Mouse (Mus musculus) right cerebral cortex, postnatal 36 days (tissue): ENCODE measurements at regions not wholly inside any gene's neighbourhood (a gene's known extent, or its start where the extent isn't known, plus 50 kb on each side); places are given as distances from the start of the nearest gene placed in this dataset.

Experiments
- DNase-seq, 2 experiments: peaks; one replicate each; pipeline ENCODE4 v3.0.0; 2022; ENCODE audit warnings: low spot score in 2 of 2, mixed read lengths in 1 of 2

GRCm38 (mm10) chr4:81005507-81006328 lies 95.3 kb downstream of the Lurap1l start:
- no peak for DNase-seq

DNA sequence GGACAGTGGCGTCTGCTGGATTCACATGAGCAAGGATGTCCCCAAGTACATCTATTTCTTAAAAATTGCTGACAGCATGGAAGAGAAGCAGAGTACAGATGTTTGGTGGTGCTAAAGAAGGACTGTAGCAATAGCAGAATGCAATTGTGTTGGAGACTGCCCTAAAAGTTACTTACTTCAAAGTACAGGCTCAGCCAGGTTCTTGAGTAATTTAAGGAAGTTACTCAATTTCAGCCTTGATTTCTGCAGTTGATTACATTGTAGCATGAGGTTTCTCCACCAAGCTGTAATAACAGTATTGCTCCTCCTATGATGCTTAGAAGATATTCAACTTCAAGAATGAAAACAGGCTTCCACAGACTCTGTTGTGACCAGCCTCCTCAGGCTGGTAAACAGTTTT lies 96.1 kb downstream of the Lurap1l start:
- no peak for DNase-seq

DNA sequence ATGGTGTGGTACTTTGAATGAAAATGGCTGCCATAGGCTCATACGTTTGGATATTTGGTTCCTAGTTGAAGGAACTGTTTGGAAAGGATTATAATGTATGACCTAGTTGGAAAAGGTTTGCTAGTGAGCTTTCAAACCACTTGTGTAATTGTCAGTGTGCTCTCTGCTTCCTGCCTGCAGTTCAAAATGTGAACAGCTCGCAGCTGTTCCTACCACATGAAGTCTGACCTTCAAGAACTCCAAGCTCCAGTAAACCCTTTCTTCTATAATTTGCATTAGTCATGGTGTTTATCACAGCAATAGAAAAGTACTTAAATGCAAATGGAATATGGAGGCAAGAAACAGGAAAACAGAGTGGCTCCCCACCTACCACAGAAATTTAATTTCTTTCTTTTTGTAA lies 111.4 kb downstream of the Lurap1l start:
- no peak for DNase-seq

DNA sequence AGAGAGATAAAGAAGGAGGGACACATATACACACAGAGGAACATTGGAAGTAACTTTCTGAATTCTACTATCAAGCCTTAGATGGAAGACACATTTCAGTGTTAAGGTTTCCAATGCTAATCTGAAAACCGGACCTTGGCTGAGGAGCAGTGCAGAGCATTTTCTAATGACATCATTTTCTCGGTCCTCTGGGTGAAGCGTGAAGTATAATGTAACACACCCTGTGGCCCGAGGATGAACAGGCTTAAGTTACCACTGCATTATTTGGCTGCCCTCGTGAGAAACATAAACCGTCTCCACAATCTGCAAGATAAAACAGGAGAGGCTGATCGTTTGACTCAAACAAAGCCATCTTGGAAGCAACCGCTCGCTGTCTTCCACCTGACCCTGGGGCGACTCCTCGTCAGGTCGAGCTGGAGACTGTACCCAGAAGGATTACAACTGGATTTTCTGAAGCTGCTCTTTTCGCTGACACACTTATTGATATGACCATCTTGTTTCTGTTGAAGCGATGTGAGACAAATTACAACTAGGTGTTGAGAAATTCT lies 113.1 kb downstream of the Lurap1l start:
- DNase-seq: no peak

DNA sequence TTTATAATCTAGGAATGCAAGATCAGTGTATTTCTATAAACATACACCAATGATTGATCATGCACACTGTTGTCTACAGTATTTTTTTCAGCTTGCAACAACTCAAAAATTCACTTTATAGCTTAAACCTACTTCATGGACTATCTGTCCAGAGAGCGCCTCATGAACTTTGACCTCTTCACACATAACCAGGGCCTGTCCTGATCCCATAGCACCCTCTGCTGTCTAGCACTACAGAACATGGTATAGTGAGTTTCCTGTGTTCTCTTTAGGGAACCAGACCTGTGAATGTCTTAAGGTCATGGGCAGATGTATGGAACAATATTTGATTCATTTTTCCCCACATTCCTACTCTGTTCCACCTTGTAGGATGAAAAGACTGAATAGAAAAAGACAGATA lies 117.1 kb downstream of the Lurap1l start:
- DNase-seq: no peak

- DNase-seq: no peak
These were observed 120.2 kb downstream of the Lurap1l start for GRCm38 (mm10) chr4:81030671-81031070.

DNA sequence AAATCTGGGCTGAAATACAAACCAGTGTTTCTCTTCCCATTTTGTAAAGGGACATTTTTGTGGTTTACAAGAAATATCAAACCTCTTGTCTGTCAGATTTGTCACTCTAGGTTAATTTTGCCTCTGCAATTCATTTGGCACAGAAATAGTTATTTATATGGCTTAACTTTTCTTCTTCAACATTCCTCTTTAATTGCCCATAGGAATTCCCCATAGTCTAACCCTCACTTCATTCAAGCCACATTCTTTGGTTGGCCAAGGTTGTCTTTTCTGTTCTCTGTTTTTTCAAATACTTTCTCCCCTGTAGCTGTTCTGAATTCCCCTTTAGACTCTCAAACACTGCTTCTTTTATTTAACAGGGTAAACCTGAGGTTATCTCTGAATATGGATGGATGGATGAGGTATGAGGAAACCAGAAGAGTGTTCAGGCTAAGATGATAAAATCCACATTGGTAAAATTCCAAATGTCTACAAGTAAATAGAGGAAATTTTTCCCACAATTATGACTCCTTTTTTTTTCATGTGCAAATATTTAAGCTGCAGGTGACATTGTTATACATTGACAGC lies 127.0 kb downstream of the Lurap1l start:
- DNase-seq: no peak

GRCm38 (mm10) chr4:81058227-81058626 lies 147.8 kb downstream of the Lurap1l start:
- DNase-seq: no peak

GRCm38 (mm10) chr4:81058809-81059208 lies 148.4 kb downstream of the Lurap1l start:
- DNase-seq: no peak

GRCm38 (mm10) chr4:81059356-81059755 lies 148.9 kb downstream of the Lurap1l start:
- no peak for DNase-seq

DNA sequence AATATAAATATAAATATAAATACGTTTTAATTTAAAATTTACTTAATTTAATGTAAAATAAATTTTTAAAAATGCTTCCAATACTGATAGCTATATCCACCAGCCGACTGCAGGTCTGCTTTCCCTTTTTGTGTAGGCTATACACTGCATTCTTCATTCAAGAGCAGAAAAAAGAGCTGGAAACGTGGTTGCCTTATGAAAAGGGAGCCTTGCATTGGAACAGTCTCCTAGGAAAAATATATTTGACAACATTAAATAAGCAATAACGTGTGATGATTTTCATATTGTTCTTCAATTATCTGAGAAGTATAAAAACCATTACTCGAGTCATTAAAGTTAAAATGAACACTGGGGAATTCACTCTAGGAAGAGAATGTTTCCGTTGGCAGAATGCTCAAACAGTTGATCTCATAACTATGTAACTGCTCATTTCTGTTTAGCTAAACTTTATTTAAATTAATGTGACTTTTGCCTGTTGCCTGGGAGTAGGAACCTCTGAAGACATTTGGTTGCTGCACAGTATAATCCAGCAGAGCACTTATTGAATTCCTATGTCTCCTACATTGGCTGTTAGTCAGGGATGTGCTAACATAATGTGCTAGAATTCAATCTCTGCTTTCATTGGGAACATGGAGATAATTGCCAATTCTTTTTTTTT lies 172.0 kb downstream of the Lurap1l start:
- DNase-seq: no peak

- DNase-seq: no peak
These were observed 174.7 kb downstream of the Lurap1l start for GRCm38 (mm10) chr4:81085188-81085587.

DNA sequence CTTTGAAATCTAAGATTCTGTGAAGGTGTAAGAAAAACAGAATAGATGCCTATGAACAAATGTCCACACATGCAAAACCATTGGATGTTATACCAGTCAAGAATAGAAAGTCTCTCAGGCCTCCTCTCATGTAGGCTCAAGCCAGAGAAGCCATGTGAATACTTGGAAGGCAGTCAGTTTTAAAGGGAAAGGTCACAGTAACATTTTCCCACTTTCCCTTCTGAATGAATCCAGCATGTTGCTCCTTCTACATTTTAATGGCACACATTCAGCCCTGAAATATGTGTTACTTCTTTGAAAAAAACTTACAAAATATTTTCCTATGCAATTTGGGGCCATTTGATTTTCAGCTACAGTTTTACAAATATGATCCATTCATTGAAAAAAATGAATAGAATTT lies 186.1 kb downstream of the Lurap1l start:
- no peak for DNase-seq

DNA sequence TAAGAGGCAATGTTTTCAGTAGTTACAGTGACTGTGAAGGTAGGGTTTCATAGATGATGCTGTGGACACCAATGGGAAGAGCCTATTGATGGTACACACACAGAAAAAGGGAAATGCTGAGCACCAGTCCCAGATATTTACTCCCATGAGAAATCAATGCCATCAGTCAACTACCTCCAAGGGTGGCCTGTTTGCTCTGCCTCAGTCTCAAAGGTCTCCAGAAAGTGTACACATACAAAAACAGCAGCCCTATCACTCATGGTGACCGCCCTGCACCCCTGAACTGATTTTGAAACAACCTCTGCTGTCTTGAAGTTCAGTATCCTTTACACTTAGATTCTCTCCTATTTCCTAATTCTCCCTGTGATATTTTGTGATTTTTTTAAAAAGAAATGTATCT lies 187.2 kb downstream of the Lurap1l start:
- no peak for DNase-seq

DNA sequence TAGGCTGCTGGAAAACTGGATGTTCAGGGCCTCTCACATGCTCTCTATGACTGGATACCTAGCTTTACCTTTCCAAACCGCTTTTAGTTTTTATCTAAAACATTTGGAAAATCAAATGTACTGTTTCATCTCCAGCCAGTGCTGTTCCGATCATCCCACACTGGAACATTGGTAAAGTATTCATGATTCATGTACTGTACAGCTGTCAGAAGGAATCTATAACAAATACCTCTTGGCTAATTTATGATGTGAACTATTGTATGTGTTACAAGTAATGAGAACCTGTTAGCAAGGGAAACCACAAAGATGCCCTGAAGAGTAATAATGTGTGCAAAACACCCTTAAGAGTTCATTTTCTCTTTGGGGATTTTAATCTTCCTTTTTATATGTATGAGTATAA lies 190.6 kb downstream of the Lurap1l start:
- no peak for DNase-seq

DNA sequence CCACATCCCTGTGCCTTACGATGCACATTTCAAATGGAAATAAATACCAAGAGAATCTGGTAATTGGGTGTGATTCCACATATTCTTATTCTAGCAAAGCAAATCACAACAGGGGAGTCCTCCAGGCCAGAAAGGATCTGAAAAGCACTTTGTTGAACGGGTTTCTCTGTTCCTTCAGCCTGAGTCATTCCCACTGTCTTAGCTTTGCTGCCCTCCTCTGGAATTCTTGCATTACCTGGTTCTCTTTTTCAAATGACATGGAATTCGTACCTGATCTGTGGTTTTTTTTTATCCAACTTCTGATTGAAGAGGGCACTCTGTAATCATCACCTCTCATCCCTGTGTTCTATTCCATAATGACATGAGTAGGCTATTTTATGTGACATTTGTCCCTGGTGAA lies 200.9 kb downstream of the Lurap1l start:
- DNase-seq: no peak

- DNase-seq: no peak
These were observed 206.0 kb downstream of the Lurap1l start for GRCm38 (mm10) chr4:81116411-81116810.

GRCm38 (mm10) chr4:81124155-81124554 lies 213.7 kb downstream of the Lurap1l start:
- no peak for DNase-seq

DNA sequence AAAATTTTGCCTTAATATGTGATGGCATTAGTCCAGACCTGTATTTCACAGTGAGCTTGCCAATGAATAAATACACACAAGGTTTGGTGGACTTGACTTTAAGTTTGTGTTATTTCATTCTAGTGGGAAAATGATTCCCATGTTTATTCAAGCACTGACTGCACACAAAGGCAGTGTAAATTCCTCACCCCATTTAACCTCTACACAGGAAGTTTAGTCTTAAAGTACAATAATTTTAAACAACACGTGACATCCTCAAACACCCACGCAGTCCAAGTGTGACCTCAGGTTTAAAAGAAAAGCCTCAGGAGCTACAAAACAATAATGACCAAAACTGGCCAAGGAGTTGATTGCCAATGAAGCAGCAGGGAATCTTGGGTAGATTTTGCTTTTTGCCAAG lies 219.4 kb downstream of the Lurap1l start:
- DNase-seq: no peak

GRCm38 (mm10) chr4:81173111-81173510 lies 262.7 kb downstream of the Lurap1l start:
- DNase-seq: no peak

DNA sequence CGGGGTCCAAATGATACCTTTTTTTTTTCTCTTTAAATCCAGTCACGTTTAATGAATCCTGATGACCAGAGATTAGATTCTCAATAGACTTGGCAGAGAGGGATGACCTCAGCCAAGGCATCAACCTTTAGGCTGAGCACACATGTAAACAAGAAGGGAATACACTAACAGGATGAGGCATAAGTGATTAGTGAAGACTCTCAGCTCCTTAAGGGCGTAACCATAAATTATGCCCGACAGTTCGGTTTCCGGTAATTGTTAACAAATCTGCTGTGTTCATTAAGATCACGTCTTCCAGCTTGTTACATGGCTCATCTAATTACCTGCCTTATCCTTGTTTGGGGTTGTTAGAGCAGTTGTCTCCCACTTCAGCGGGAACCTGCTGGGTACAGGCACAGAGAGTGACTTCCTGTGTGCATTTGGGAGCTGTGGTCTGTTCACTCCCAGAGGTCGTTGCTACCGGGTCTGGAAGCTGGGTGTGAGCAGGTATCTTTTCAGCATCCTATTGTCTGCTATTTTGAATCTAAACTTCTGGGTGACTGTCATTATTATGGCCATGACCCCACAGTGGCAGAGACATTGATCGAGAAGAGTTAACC lies 265.1 kb downstream of the Mpdz start:
- no peak for DNase-seq

DNA sequence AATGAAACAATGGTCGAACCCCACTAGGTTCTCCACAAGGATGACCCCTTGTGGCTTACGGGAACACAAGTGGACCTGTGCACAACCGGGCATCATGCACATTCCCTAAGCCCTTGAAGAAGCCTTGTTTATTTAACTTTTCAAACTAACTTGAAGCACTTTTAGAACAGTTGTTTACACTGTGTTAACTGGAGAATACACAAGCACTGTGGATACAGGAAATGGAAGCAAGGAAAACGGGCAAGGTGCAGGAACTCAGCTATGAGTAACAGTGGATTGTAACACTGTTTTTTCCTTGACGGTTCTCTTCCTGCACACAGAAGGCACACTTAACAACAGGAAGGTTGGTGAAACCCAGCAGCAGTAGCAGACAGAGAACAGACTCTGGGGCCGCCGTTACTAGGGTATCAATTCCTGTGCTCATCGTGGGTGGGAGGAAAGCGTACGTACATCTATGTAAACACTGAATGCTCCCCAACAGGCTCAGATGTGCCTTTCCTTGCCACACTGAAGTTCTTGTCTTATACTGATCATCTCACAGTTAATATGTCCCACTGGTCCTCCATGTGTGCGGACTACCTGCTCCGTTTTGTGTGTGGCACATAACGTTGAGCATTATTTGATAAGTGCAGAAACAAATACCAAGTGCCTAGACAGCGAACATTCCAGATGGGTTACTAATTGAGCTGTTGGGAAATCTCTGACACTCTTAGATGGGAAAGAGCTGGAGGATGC lies 264.4 kb downstream of the Mpdz start:
- no peak for DNase-seq
